Mouse (Mus musculus): ENCODE measurements around the gene Mfsd4a.

The Mfsd4a gene

DNA sequence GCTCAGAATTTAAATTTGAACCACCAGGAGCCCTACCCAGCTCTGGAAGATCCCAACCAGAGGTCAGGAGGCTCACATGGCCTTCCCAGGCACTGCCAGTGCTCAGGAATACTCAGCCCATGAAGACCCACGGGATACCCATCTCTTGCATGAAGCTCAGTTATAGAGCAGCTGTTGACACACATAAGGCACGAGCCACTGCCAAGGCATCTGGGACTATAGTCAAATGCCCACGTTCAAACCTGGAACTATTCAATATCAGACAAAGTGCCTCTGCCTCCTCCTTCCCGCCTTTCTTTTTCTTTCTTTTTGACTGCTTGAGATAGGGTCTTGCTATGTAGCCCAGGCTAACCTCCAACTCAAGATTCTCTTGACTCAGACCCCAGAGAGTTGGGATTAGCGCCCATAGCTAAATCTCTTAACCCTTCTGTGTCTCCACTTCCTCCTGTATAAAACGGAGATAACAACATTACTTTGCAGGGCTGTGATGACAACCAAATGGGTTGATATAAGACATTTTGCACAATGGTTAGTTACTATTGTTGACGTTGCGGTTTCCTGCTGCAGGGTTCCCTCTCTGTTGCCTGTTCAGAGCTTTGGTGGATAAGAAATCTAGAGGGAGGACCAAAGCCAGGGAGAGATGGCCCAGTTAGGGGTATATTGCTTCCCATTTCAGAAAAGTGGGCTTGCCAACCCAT lies 2.2 kb downstream of the Mfsd4a start:
- no peak for DNase-seq

DNA sequence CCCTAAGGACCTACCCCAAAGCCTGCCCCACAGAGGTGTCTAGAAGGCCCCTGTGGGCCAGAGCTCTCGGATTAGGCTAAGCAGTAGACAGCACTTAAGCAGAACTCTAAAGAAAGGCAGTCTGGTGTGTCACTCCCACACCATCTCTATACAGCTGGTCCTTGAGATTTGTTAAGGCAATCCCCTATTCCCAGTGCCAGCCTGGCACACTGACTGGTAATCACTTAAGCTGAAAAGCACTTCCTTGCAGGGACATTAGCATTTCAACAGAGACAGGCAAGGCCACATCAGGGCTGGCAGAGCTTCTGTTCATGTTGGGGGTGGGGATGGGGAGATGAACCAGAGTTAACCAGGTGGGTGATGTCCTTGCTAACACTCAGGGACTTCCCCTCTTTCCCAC lies 2.9 kb downstream of the Mfsd4a start:
- DNase-seq, result no peak

DNA sequence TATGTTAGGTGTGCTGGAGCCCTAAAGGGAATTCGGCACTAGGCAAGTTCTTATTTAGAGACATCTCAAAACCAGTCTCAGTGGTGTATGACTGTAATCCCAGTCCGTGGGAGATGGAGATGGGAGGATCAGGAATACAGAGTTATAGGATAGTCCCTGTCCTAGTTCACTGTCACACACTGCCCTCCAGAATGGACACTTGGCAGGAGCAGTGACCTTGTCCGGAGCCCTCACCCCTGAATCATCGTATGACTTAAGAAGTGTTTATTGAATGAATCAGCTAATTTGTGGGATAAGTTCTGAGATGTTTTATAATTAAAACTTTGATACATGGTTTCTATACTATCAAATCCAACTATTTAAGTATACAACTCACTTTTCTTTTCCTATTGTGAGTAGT lies 4.8 kb downstream of the Mfsd4a start:
- DNase-seq, result no peak

DNA sequence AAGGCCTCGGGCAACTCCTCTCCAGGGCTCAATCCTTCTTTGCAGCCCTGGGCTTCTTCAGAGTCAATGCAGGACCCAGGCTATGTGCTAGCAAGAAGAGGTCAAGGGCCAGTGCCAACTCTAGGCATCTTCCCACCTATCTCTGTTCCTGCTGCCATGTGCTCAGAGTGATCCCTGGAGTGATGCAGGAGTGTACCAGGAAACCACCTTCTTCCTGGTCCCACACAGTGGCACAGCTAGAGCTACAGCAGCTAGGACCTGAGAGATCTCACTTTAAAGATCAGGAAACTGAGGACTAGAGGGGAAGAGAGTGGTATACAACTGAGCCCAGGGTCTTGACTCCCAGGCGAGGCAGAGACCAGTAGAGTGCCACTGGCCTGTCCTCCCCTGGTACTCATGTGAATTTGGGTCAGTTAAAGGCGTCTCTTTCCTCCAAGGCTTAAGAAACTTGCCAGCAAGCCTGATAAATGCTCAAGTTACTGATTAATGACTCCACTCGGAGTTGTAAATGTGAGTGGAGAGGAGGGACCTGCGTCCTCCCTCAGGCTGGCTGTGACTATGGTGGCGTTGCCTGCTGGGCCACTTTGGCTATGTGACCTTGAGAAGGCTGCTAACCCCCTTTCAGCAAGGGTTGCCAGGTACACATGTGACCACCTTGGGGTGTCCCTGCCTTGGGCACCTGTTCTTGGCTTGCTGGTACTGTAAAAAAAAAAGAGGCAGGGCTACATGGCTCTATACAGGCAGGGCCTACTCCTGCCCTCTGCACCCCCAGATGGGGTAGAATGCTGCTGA lies 5.9 kb downstream of the Mfsd4a start:
- DNase-seq, result no peak

DNA sequence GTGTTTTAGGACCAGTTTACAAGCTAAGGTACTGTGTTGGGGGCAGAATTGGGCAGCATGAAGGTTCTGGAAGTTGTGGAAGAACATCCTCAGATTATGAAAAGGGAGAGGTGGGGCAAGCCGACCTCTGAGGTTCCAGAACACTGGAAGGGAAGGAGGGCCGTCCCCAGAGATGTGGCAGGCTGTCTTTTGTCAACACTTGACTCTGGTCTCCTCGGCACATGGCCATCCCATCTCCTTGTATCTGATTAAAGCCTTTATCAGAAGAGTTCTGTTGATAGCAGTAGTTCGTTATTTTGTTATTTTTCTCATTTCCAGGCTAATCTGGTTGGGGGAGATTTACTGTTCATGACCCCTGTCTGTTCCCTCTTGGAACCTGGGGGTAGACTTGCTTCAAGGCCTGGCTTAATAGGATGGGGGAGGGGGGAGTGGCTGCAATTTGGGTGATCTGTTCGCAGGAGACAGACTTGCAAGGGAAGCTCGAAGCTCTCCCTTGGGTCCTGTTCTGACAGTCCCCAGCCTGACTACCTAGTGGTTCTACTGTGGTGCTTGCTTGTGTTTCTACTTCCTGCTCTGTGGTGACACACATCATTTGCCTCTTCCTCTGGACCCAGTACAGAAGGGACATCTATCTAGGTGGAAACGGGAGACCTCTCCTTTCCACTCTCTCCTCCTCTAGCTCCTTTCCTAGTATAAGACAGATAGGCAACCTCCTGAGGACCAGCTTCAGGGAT lies 7.7 kb downstream of the Mfsd4a start:
- no peak for DNase-seq

DNA sequence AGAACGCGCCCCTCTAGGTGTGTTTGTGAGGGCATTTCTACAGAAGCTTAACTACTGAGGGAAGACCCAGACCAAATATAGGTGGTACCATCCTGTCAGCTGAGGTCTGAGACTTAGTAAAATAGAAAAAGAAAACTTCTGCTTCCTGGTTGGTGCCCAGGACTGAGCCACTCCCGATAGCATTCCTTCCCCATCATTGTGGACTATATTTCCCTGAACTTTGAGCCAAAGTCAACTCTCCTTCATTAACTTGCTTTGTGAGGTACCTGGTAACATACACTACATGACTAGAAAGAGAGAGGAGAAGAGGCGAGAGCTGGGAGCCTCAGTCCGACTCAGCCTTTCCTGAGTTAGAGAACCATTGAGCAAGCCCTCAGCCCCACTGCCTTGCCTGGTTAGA lies 9.3 kb downstream of the Mfsd4a start:
- no peak for DNase-seq

DNA sequence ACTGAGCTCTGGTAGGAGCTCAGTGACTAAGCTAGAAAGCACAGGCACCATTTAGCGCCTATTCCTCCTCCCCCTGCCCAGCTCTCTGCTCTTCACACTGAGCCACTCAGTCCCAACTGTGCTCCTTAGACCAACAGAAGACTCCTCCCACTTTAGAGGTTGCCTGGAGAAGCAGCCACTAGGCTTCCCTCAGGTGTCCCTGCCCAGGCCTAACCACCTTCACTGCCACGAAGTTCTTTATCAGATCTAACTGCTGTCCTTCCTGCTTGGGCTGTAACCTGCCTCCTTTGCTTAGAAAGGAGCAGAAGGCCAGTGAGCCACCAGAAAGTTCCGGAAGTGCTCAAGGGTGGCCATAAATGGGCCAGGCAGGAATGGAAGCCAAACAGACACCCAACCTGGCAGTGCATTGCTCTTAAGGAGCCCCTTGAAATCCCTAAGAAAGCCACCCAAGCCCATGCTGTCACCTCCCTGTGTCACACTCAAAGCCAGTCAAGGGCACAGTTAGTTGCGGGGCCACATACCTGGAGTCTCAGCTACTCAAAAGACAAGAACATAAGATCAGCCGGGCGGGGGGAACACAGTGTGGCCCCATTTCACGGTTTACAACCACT lies 12.7 kb downstream of the Mfsd4a start:
- no peak for DNase-seq

DNA sequence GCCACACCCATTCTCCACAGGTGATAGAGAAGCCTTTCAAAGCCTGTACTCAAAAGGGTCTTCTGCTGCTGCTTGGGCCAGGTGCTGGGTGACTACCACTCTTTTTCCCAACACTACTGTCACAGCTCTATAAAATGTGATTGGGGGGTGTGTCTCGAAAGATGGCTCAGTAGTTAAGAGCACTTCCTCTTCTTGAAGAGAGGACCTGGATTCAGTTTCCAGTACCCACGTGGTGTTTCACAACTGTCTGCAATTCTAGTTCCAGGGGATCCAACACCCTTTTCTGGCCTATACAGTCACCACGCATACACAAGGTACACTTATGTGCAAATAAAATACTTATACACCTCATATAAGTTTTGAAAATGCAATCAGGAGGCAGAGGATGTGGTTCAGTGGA lies 13.5 kb downstream of the Mfsd4a start:
- no peak for DNase-seq

DNA sequence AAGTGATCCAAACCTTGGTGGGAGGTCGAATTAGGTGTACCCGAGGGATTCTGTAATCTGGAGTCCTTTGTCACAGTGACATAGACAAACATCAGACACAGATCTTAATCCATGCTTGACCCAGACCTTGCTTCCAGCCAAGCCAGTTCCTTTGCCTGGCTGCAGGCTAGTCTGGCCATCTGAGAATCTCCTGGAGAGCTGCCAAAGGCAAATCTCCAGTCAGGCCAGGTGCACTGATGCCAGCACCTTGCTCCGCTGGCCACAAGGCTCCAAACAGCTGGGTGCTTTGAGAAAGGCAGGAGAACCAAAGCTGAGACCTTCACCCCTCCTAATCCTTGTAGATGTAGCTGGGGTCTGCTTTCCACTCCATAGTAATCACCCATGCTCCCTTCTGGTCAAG lies 16.1 kb downstream of the Mfsd4a start:
- peak; percentile 51 to 58 for DNase-seq

DNA sequence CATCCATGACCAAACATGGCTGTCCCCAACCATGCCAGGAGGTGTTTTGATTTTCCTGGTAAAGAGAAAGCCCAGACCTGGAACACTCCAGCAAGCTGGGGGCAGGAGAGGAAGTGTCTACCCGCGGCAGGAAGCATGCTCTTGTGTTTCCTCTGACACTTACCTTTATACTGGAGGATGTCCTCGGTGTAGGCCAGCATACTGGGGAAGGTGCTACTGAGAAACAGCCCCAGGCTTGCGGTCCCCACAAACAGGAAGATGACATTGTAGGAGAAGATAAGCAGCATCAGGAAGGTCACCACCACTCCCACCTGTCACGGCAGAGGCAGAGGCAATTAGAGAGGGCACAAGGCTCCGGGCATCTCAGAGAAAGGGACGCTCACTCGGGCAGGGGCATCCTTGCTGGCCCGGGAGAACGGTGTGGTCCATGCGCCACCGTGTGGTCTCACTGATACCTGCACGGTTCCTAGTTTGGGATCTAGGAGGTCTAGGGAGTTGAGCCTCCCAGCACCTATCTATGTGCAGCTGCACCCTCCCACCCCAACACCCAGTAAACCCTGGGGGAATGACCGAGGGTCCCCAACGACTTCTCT lies 21.6 kb downstream of the Mfsd4a start:
- peak; percentile 67 to 77 for DNase-seq

DNA sequence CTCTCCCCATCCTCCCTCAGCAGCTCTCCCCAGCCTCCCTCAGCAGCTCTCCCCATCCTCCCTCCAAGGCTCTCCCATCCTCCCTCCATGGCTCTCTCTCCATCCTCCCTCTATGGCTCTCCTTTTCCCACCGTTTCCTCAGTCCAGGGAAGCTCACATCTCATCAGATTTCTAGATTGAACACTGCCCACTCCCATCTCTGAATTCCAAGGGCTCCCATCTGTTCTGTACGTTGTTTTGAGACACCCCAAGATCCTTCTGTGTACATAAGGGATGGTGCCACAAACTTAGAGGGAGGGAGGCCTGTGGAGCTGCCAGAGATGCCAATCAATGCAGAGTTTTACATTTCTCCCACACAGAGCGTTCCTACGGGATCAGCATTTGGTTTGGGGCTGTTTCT lies 24.1 kb downstream of the Mfsd4a start:
- no peak for DNase-seq

DNA sequence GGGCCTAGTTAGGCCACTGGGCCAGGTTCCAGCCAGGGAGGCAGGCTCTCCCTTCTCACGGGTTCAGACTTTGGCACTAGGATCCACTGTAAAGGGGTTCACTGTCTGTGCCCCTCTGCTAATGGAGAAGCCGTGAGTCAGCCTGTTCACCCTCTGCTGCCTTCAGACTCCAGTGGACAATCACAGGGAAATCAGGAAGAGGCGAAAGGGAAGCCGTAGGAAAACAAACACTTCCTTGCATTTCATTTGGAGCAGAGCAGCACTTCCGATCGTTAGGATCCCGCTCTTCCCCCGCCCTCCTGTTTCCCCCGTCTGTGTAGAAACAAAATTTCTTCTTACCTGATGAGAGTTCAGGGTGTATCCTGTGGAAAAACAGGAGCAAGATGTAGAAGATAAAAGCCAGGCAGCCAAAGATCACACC lies 27.7 kb downstream of the Mfsd4a start:
- DNase-seq, result no peak

DNA sequence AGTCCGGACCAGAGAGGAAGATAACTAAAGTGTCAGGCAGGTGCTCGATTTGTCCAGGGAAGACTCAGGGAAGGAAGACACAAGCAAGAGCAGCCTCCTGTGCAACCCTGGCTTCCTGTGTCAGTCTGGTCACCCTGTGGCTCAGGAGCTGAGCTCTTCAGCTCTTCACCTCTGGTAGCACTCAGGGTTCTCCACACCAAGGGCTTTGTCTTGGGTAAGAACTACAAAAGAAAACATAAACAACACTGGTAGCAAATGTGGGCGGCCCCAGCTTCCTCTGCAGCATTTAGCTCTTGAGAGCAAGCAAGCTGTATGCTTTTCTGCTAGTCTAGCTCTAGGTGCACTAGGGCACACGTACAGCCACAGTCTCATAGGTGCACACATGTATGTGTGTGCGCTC lies 29.1 kb downstream of the Mfsd4a start:
- no peak for DNase-seq

DNA sequence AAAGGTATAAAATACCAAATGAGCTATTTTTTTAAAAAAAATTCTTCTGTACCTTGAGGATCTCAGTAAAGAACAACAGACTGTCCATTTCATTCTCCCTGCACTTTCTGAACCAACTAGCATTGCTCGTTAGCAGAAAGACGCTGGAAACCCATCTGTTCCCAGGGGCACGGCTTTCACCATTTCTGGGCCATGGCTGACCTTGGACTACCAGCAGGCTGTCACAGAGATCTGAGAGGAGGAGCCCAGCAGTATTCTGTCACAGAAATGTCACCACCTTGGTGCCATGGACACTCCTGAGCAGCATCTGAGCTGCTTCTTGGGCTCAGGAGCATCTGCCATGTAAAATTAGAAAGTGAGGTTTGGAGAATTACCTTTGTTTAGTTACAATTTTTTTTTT lies 30.1 kb downstream of the Mfsd4a start:
- DNase-seq, result no peak

DNA sequence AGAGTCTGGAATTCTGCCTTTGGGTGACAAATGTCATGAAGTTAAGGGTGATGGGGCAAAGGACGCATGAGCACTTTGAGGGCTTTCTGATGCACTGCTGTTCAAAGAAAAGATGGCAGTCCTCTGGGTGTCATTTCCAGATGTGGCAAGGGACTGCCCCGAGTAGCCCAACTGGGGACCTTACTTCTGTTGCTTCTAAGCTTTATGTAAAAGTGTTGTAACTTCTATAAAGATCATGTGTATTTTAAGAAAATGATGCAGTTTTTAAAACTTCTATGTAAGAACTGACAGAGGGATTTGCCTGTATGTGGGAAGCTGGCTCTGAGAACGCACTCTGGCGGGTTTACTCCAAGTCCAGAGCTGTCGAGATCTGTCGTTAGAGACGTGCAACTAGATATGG lies 35.7 kb downstream of the Mfsd4a start:
- DNase-seq, result no peak

DNA sequence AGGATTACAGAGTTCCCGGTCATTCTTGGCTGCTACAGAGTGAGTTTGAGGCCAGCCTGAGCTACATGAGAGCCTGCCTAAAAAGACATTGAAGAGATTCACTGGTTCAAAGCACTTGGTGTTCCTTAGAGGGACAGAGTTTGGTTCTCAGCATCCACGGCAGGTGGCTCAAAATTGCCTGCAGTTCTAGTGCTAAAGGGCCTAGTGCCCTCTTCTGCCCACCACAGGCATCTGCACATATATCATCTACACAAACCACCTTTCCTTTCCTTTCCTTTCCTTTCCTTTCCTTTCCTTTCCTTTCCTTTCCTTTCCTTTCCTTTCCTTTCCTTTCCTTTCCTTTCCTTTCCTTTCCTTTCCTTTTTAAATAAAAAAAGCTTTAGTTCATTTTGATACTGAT lies 37.3 kb downstream of the Mfsd4a start:
- no peak for DNase-seq

DNA sequence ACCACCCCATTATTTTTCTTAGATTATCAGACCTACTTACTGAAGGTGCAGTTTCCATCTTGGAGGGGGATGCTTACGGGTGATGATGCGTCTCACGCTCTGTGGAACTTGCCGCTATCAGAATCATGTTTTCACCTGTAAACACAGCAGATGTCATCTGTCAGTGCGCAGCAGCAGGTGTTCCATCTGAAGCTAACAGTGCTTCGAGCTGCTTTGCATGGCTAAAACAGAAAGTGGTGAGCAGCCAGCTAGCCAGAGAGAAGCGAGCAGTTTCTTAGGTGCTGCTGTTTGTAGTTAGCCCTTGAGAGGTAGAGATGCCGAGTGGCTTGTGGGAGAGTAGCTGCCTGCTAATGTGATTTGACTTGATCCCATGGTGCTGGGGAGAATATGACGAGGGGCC lies 39.4 kb downstream of the Mfsd4a start:
- no peak for DNase-seq

DNA sequence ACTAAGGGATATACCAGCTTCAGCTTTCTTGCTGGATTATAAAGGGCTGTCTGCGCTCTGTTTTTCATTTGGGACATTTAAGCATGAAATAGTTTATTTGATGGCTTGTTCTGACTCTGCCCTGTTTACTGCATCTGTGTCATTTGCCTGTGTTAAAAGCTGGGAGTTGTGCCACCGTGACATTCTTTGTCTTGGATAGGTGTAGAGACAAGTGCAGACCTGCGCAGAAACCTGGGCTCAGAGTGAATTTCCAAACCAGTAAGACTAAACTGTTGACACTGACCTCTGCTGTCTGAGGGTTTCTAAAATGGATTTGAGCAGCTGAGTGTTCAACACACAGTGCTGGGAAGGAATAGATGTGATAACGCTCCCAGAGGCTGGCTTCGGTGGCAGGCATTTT lies 39.9 kb downstream of the Mfsd4a start:
- DNase-seq, result no peak

DNA sequence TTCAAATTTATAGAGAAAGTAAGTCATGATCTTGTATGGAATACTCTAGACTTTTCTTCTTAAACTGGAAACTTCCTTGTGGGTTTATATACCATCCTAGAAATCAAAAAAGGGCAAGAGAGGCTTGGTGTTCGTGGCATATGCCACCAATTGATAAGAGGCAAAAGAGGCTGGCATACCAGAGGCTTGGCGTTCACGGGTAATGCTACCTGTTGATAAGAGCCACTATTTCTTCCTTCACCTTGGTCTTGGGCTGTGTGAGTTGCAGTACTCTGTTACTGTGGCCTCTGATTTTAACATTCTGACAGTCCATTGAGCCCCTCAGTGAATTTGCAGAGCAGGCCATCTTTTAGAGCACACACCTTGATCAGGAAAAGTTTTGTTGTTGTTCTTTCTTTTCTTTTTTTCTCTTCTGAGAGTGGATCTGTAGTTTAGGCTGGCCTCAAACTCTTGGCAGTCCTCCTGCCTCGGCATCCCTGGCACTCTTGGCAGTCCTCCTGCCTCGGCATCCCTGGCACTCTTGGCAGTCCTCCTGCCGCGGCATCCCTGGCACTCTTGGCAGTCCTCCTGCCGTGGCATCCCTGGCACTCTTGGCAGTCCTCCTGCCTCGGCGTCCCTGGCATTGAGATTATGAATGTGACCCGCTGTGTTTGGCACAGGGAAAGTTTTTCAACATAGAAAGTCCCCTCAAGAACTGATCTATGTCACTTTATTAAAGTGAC lies 40.8 kb downstream of the Mfsd4a start:
- peak; percentile 26 to 49 for DNase-seq

DNA sequence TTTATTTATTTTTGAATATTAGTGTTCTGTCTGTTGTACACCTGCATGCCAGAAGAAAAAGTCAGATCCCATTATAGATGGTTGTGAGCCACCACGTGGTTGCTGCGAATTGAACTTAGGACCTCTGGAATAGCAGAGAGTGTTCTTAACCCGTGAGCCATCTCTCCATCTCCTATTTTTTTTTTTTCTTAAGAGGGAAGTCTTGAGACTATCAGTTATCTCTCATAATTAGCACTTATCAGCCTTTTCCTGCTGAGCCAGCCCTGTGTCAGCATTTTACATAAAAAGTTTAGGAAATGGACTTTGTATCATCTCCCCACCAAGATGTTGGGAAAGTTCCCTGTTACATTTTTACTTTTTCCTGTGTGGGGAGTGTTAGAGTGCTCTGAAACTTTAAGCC lies 45.8 kb downstream of the Mfsd4a start:
- DNase-seq, result no peak

DNA sequence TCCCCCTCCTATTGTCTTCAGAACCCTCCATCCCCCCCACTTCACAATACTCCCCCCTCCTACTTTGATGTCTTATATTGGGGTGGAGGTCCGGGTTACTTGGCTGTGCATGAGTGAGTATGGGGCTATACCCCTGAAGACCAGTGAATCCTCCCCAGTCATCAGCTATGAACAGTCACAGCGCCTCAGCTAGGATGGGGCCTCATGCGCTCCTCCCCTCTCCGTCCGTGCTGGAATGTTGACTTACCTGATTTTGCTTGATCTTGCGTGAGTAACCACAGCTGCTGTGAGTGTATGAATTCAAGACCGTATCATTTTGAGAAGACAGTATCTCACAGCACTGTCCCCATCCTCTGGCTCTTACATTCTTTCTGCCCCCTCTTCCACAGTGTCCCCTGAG lies 48.0 kb downstream of the Mfsd4a start:
- no peak for DNase-seq

DNA sequence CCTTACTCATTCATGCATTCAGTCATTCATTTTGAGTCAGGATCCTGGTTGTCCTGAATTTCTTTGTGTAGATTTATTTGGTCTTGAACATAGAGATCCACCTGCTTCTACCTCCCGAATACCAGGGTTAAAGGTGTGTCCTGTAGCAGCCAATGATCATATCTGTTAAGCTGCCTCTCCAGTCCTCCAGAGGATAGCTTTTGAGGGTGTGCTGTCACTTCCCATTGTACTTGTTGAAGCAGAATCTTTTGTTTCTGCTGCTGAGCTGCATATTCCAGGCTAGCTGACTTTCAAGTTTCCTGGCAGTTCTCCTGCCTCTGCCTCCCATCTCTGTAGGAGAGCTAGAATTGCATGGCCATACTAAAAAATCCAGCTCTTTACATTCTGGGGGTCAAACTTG lies 51.2 kb downstream of the Mfsd4a start:
- DNase-seq, result no peak

All from cerebellum, adult 18-20 months (tissue).